Mouse (Mus musculus): ENCODE results near the gene Col16a1.
A peak's percentile ranks its signal among the peaks of the same experiment; 100 is the strongest.

Col16a1 gene

GRCm38 (mm10) chr4:130045609-130046008 is 2.0 kb upstream of the Col16a1 start:
- DNase-seq (ENCODE audit: low spot score): no peak

DNA sequence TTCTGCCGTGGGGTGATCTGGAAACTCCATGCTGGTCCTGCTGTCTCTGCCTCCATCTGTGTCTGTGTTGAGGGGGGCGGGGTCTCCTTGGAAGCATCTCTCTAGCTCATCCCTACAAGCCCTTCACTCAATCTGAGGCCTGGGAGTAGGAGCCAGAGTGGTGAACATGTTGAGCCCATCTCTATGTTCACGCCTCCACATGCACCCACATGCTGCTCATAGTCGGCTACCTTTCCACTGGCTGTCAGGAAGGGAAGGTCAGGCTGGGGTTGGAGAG is 501 bp downstream of the Col16a1 start:
- no peak for DNase-seq (ENCODE audit: low spot score)

GRCm38 (mm10) chr4:130050056-130050824 is 2.6 kb downstream of the Col16a1 start:
- DNase-seq (ENCODE audit: low spot score): peak; percentile 78

- no peak for DNase-seq (ENCODE audit: low spot score)
These were observed 4.6 kb downstream of the Col16a1 start for GRCm38 (mm10) chr4:130052283-130052682.

DNA sequence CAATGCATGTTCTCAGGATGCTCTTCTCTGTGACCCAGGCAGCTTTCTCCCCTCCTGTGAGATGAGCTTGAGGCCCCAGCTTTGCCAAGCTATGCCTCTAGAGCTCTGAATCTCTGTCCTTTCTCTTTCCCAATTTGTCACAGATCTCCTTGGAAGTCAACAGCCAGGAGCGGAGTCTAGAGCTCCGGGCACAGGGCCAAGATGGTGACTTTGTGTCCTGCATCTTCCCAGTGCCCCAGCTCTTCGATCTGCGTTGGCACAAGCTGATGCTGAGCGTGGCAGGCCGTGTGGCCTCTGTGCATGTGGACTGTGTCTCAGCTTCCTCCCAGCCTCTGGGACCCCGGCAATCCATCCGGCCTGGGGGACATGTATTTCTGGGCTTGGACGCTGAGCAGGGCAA is 5.5 kb downstream of the Col16a1 start:
- DNase-seq (ENCODE audit: low spot score): no peak

GRCm38 (mm10) chr4:130054727-130055126 is 7.1 kb downstream of the Col16a1 start:
- no peak for DNase-seq (ENCODE audit: low spot score)

DNA sequence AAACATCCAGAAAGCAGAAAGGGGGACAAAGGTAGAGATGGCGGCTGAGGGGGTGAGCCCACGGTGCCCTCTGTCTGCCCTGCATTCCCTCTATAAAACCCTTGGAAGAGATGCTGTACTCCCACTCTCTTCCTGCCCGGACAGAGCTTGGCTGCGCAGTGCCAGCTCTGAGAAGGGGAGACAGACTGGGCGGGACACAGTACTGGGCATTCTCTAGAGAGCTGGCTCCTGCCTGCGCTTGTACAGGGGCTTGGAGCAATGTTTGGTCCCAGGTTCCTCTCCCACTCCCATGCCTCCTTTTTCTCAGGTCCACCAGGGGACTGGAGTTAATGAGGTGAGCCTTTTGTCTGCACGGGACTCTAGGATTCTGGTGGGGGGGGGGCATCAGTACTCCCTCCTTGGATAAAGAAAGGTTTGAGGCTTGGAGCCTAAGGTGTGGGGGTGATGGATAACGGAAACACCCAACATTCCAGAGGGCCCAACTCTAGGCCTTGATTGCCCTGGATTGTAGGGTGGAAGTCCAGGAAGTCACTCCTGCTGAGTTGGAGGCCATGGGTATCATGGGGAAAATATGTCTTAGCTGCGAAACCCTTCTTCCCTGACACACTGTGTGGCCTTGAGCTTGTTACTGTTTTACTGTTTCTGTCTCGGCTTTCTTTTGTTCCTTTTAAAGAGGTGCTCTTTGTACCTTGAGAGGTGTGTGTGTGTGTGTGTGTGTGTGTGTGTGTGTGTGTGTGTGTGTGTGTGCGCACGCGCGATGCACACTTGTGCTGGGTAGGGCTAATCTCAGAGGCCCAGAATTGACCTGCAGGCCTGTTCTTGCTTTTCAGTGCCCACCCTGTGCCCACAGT is 7.7 kb downstream of the Col16a1 start:
- no peak for DNase-seq (ENCODE audit: low spot score)

GRCm38 (mm10) chr4:130056011-130056322 is 8.3 kb downstream of the Col16a1 start:
- DNase-seq (ENCODE audit: low spot score): no peak

GRCm38 (mm10) chr4:130056471-130056870 is 8.8 kb downstream of the Col16a1 start:
- no peak for DNase-seq (ENCODE audit: low spot score)

DNA sequence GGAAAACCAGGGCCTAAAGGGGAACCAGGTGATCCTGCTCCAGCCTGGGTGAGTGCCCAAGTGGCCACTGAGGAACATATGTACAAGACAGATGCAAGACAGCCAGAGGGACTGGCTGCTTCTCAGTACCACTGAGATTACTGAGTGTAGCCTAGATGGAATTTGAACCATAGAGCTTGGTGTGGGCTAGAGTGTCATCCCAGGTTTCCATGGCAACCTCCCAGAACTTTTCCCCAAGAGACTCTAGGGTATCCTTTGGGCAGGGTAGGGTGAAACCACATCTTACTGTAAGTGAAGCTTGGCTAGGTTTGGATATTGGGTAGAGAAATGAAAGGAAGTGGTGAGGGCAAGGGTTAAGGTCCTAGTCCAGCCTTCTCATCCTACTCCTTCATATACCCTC is 13.3 kb downstream of the Col16a1 start:
- DNase-seq (ENCODE audit: low spot score): no peak

DNA sequence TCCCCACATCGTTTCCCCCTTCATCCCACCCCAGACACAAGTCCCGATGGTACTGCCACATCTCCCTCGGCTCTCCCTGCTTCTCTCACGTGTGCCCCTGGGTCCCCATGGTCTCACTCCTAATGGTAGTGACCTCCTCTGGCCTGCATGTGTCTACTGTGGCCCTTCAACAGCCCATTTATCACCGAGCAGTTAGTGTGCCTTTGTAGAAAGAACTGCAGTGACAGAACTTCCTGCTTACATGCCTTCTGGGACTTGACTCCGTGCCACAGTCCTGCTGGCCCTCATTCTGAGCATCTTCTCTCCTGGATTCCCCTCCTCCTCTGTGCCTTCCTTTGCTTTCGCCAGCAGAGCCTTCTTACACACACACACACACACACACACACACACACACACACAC is 15.6 kb downstream of the Col16a1 start:
- no peak for DNase-seq (ENCODE audit: low spot score)

- DNase-seq (ENCODE audit: low spot score): peak; percentile 36
These were observed 19.2 kb downstream of the Col16a1 start for GRCm38 (mm10) chr4:130066816-130067215.

GRCm38 (mm10) chr4:130070523-130070922 is 22.9 kb downstream of the Col16a1 start:
- DNase-seq (ENCODE audit: low spot score): no peak

GRCm38 (mm10) chr4:130071758-130072157 is 24.1 kb downstream of the Col16a1 start:
- DNase-seq (ENCODE audit: low spot score): no peak

DNA sequence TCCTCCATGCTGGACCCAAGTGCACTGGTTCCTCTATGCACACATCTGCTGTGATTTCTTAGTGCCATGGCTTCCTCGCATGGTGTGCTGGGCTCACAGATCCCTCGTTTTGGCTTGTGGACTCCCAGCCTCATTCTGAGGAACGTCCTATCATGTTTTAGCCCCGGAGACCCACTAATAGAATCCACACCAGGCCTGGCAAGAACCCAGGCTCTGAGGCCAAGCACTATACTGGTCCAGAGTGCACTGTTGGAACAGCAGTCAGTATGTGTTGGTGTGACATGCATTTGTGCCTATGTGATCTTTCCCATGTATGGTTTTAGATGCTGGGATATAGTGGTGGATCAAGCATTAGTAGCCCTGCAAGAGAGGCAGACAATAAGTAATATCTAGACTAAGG is 25.7 kb downstream of the Col16a1 start:
- DNase-seq (ENCODE audit: low spot score): no peak

DNA sequence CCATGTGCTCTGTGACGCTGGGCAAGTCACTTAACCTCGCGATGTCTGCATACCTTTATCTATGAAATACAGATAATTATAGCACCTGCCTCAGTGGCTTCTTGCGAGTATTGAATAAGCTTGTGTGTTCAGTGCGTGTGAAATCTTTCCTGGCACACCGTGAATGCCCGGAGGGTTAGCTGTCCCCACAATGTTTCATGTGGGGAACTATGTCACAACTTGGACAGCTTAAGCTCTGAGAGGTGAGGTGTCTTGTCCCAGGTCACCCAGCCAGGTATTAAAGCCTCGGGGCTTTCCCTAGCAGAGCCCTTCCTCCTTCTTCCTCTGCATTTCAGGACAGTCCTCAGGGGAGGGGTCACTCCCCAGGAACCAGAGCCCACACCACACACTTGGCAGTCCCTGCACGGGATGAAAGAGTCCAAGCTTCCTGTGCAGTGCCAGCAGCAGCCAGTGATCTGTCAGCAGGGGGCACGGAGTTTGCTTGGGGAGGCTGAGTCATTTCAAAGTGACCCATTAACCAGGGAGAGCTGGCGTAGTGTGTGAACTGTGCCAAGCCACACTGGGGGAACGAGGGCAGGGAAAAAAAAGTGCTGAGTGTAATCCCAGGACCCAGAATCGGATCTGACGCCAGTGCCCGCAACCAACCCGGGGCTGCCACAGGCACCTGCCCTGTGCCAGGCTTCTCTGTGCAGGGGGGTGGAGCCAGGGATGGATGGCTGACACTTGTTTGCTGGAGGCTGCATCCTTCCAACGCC is 27.3 kb downstream of the Col16a1 start:
- DNase-seq (ENCODE audit: low spot score): no peak

DNA sequence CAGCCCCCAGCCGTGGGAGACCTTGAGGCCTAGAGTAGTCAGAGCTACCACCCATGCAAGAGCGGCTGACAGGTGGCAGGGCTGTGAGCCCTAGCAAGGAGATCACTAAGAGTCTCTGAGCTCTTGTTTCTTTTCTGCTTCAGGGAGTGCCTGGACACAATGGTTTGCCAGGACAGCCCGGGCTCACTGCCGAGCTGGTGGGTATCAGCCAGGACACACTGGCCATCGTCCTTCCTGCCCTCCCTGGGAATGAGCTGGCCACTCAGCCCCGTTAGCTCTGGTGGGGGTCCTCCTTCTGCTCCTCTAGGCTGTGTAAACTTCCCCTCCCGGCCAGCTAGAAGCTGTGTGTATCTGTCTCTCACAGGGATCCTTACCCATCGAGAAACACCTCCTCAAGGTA is 29.2 kb downstream of the Col16a1 start:
- no peak for DNase-seq (ENCODE audit: low spot score)

- no peak for DNase-seq (ENCODE audit: low spot score)
These were observed 31.3 kb downstream of the Col16a1 start for GRCm38 (mm10) chr4:130078816-130079485.

GRCm38 (mm10) chr4:130079521-130079920 is 31.9 kb downstream of the Col16a1 start:
- no peak for DNase-seq (ENCODE audit: low spot score)

GRCm38 (mm10) chr4:130081345-130082190 is 33.9 kb downstream of the Col16a1 start:
- DNase-seq (ENCODE audit: low spot score): peak; percentile 55

- no peak for DNase-seq (ENCODE audit: low spot score)
These were observed 34.6 kb downstream of the Col16a1 start for GRCm38 (mm10) chr4:130082211-130082610.

Data from lung, postnatal 25 days (tissue).